Mouse (Mus musculus): ENCODE measurements around the gene H2-Q10. TPM values are rescaled to one million over a fixed set of nuclear protein-coding genes. Genes with fewer than 3 reads are reported as not detected.
"Not testable (repeated sequence)": the region's sequence is repeated elsewhere in the genome, so short reads cannot be mapped to it uniquely, and the experiment has no call there.

H2-Q10 gene
- total RNA-seq, 2 experiments from 2014 or later = not detected

- no peak for DNase-seq (ENCODE audit: extremely low spot score in 1 of 2, low spot score in 2 of 2)
- intact Hi-C loops (cut with DNase I) = no loop called here
Measured at GRCm38 (mm10) chr17:35507556-35508260, 37.8 kb downstream of the H2-Q10 start.

- DNase-seq (ENCODE audit: extremely low spot score in 1 of 2, low spot score in 2 of 2); intact Hi-C loops (cut with DNase I): not testable (repeated sequence)
Measured at GRCm38 (mm10) chr17:35508279-35508678, 38.4 kb downstream of the H2-Q10 start.

GRCm38 (mm10) chr17:35509284-35509683, 39.4 kb downstream of the H2-Q10 start:
- intact Hi-C loops (cut with DNase I) = no loop called here
- no peak for DNase-seq (ENCODE audit: extremely low spot score in 1 of 2, low spot score in 2 of 2)

GRCm38 (mm10) chr17:35512916-35513626, 43.2 kb downstream of the H2-Q10 start:
- DNase-seq (ENCODE audit: extremely low spot score in 1 of 2, low spot score in 2 of 2) = no peak
- intact Hi-C loops (cut with DNase I) = no loop called here

- DNase-seq (ENCODE audit: extremely low spot score in 1 of 2, low spot score in 2 of 2) = peak; percentile 23 to 73
- intact Hi-C loops (cut with DNase I) = no loop called here
Measured at GRCm38 (mm10) chr17:35513886-35514285, 44.0 kb downstream of the H2-Q10 start.

GRCm38 (mm10) chr17:35514756-35515155, 44.9 kb downstream of the H2-Q10 start:
- intact Hi-C loops (cut with DNase I) = no loop called here
- DNase-seq (ENCODE audit: extremely low spot score in 1 of 2, low spot score in 2 of 2) = no peak

GRCm38 (mm10) chr17:35515911-35516640, 46.2 kb downstream of the H2-Q10 start:
- DNase-seq (ENCODE audit: extremely low spot score in 1 of 2, low spot score in 2 of 2) = peak; percentile 7 to 62

GRCm38 (mm10) chr17:35516652-35517500, 47.0 kb downstream of the H2-Q10 start, which contains the start of the genes Tcf19 and Cchcr1:
Gene Tcf19 (minus strand): TSS chr17:35516824.
Gene Cchcr1 (plus strand): TSS chr17:35517100.
- DNase-seq (ENCODE audit: extremely low spot score in 1 of 2, low spot score in 2 of 2) = peak; percentile 94 to 98
- intact Hi-C loops (cut with DNase I) = no loop called here

More at GRCm38 (mm10) chr17:35515911-35516640, 46.2 kb downstream of the H2-Q10 start:
- intact Hi-C loops (cut with DNase I) = no loop called here

GRCm38 (mm10) chr17:35517526-35517925, 47.6 kb downstream of the H2-Q10 start:
- no peak for DNase-seq (ENCODE audit: extremely low spot score in 1 of 2, low spot score in 2 of 2)
- intact Hi-C loops (cut with DNase I) = no loop called here

Other genes with a start within 250 kb of the H2-Q10 start
- not detected for gene Gm16181, start 249.3 kb upstream of the H2-Q10 start, total RNA-seq (2021)
- gene Atp6v1g2, start 236.4 kb upstream of the H2-Q10 start, total RNA-seq (2021) = 100 to 1,000 TPM; 329 to 351 TPM
- 10 to 100 TPM; 12.7 to 14.6 TPM for gene Nfkbil1, start 234.3 kb upstream of the H2-Q10 start, total RNA-seq (2021)
- gene Ddx39b, start 228.3 kb upstream of the H2-Q10 start, total RNA-seq (2021) = 100 to 1,000 TPM; 255 to 261 TPM
- gene H2-D1, start 207.4 kb upstream of the H2-Q10 start, total RNA-seq (2021) = 10 to 100 TPM; 18.2 to 21.5 TPM
- gene H2-Q1, start 149.7 kb upstream of the H2-Q10 start, total RNA-seq (2021) = under 1 TPM; 0.67 to 0.81 TPM
- 1 to 10 TPM; 1.7 to 1.8 TPM for gene H2-Q2, start 127.8 kb upstream of the H2-Q10 start, total RNA-seq (2021)
- 1 to 10 TPM in 1 of 2 experiments, under 1 TPM in 1; 0.56 to 1.4 TPM for gene H2-Q4, start 90.5 kb upstream of the H2-Q10 start, total RNA-seq (2021)
- gene H2-Q6, start 45.2 kb upstream of the H2-Q10 start, total RNA-seq (2021) = not detected
- gene H2-Q7, start 30.9 kb upstream of the H2-Q10 start, total RNA-seq (2021) = under 1 TPM in 1 of 2 experiments, not detected in 1; 0.55 TPM
- gene Pou5f1, start 35.9 kb downstream of the H2-Q10 start, total RNA-seq (2021) = not detected
- 1 to 10 TPM; 5.7 to 8.5 TPM for gene Tcf19, start 46.7 kb downstream of the H2-Q10 start, total RNA-seq (2021)
- gene Cchcr1, start 47.0 kb downstream of the H2-Q10 start, total RNA-seq (2021) = 1 to 10 TPM; 6.4 to 7.4 TPM
- under 1 TPM; 0.43 to 0.59 TPM for gene Psors1c2, start 63.1 kb downstream of the H2-Q10 start, total RNA-seq (2021)
- gene Cdsn, start 82.0 kb downstream of the H2-Q10 start, total RNA-seq (2021) = under 1 TPM; 0.41 to 0.47 TPM
- not detected for gene 2300002M23Rik, start 97.4 kb downstream of the H2-Q10 start, total RNA-seq (2021)
- gene Sfta2, start 131.5 kb downstream of the H2-Q10 start, total RNA-seq (2021) = not detected
- not detected for gene Gm9573, start 156.5 kb downstream of the H2-Q10 start, total RNA-seq (2021)
- gene Mucl3, start 173.6 kb downstream of the H2-Q10 start, total RNA-seq (2021) = not detected
- gene Vars2, start 197.5 kb downstream of the H2-Q10 start, total RNA-seq (2021) = 10 to 100 TPM; 31.2 to 42.6 TPM
- 10 to 100 TPM; 23.5 to 24.1 TPM for gene Gtf2h4, start 203.7 kb downstream of the H2-Q10 start, total RNA-seq (2021)
- gene Ddr1, start 234.5 kb downstream of the H2-Q10 start, total RNA-seq (2021) = 10 to 100 TPM; 39.6 to 40.1 TPM